Mouse (Mus musculus): ENCODE data around the gene Armc12. TPM values are rescaled to one million over a fixed set of nuclear protein-coding genes. Genes with fewer than 3 reads are reported as not detected.

Armc12 gene
- polyA plus RNA-seq (2011; ENCODE audit: insufficient read length, low read depth, missing spikeins): not detected in 2 replicates

- no peak for TF ChIP-seq CTCF (IDR thresholded peaks at IDR 0.05; ENCODE audit: borderline replicate concordance, insufficient read depth, low read length)
- TF ChIP-seq POLR2A (IDR thresholded peaks at IDR 0.05; ENCODE audit: low read depth, low read length): no peak
- Histone ChIP-seq H3K4me1 (ENCODE audit: control insufficient read depth, insufficient read depth, low read length) (no peaks in the 10 kb centered on the region), H3K4me3 (ENCODE audit: insufficient read depth, low read length) (no peak within 1 kb of the TSS), H3K27ac (ENCODE audit: insufficient read depth, low read length) (no peak within 1 kb of the TSS)
These were observed at the start of gene Armc12 for GRCm38 (mm10) chr17:28530506-28530905. Armc12 (plus strand) TSS chr17:28530806.

GRCm38 (mm10) chr17:28484704-28485445 lies 45.7 kb upstream of the Armc12 start:
- peak overlapping the region; percentile 51 for H3K4me3 ChIP-seq (ENCODE audit: insufficient read depth, low read length)
- no peaks in the 10 kb centered on the region for H3K4me1 ChIP-seq (ENCODE audit: control insufficient read depth, insufficient read depth, low read length)
- TF ChIP-seq CTCF (IDR thresholded peaks at IDR 0.05; ENCODE audit: borderline replicate concordance, insufficient read depth, low read length): no peak
- TF ChIP-seq POLR2A (IDR thresholded peaks at IDR 0.05; ENCODE audit: low read depth, low read length): no peak
- H3K27ac ChIP-seq (ENCODE audit: insufficient read depth, low read length): no peak overlapping the region

- no peaks in the 10 kb centered on the region for H3K4me1 ChIP-seq (ENCODE audit: control insufficient read depth, insufficient read depth, low read length)
- TF ChIP-seq CTCF (IDR thresholded peaks at IDR 0.05; ENCODE audit: borderline replicate concordance, insufficient read depth, low read length): no peak
- no peak for TF ChIP-seq POLR2A (IDR thresholded peaks at IDR 0.05; ENCODE audit: low read depth, low read length)
- peak overlapping the region; percentile 51 for H3K4me3 ChIP-seq (ENCODE audit: insufficient read depth, low read length)
- H3K27ac ChIP-seq (ENCODE audit: insufficient read depth, low read length): no peak overlapping the region
These were observed 45.1 kb upstream of the Armc12 start for GRCm38 (mm10) chr17:28485446-28485948.

GRCm38 (mm10) chr17:28485977-28486400 lies 44.6 kb upstream of the Armc12 start:
- Histone ChIP-seq H3K27ac (ENCODE audit: insufficient read depth, low read length) (no peak overlapping the region), H3K4me1 (ENCODE audit: control insufficient read depth, insufficient read depth, low read length) (no peaks in the 10 kb centered on the region), H3K4me3 (ENCODE audit: insufficient read depth, low read length) (0 out of 2 replicates have a peak overlapping the region, but pooled peaks have one; percentile 2)
- TF ChIP-seq POLR2A (IDR thresholded peaks at IDR 0.05; ENCODE audit: low read depth, low read length) (peak; percentile 68), CTCF (IDR thresholded peaks at IDR 0.05; ENCODE audit: borderline replicate concordance, insufficient read depth, low read length) (no peak)

- Histone ChIP-seq H3K4me3 (ENCODE audit: insufficient read depth, low read length) (no peak overlapping the region), H3K27ac (ENCODE audit: insufficient read depth, low read length) (no peak overlapping the region)
- TF ChIP-seq CTCF (IDR thresholded peaks at IDR 0.05; ENCODE audit: borderline replicate concordance, insufficient read depth, low read length): no peak
These were observed 43.9 kb upstream of the Armc12 start for GRCm38 (mm10) chr17:28486720-28487119.

GRCm38 (mm10) chr17:28487584-28488257 lies 42.9 kb upstream of the Armc12 start:
- TF ChIP-seq CTCF (IDR thresholded peaks at IDR 0.05; ENCODE audit: borderline replicate concordance, insufficient read depth, low read length) (no peak), POLR2A (IDR thresholded peaks at IDR 0.05; ENCODE audit: low read depth, low read length) (no peak)
- no peaks in the 10 kb centered on the region for H3K4me1 ChIP-seq (ENCODE audit: control insufficient read depth, insufficient read depth, low read length)
- no peak overlapping the region for H3K4me3 ChIP-seq (ENCODE audit: insufficient read depth, low read length)
- no peak overlapping the region for H3K27ac ChIP-seq (ENCODE audit: insufficient read depth, low read length)

More at GRCm38 (mm10) chr17:28486720-28487119, 43.9 kb upstream of the Armc12 start:
- H3K4me1 ChIP-seq (ENCODE audit: control insufficient read depth, insufficient read depth, low read length): no peaks in the 10 kb centered on the region

- TF ChIP-seq CTCF (IDR thresholded peaks at IDR 0.05; ENCODE audit: borderline replicate concordance, insufficient read depth, low read length): no peak
- no peak for TF ChIP-seq POLR2A (IDR thresholded peaks at IDR 0.05; ENCODE audit: low read depth, low read length)
- H3K27ac ChIP-seq (ENCODE audit: insufficient read depth, low read length): no peak overlapping the region
- no peak overlapping the region for H3K4me3 ChIP-seq (ENCODE audit: insufficient read depth, low read length)
- no peaks in the 10 kb centered on the region for H3K4me1 ChIP-seq (ENCODE audit: control insufficient read depth, insufficient read depth, low read length)
These were observed 42.2 kb upstream of the Armc12 start for GRCm38 (mm10) chr17:28488258-28489013.

- no peak overlapping the region for H3K27ac ChIP-seq (ENCODE audit: insufficient read depth, low read length)
- TF ChIP-seq CTCF (IDR thresholded peaks at IDR 0.05; ENCODE audit: borderline replicate concordance, insufficient read depth, low read length) (no peak), POLR2A (IDR thresholded peaks at IDR 0.05; ENCODE audit: low read depth, low read length) (no peak)
- no peaks in the 10 kb centered on the region for H3K4me1 ChIP-seq (ENCODE audit: control insufficient read depth, insufficient read depth, low read length)
- no peak overlapping the region for H3K4me3 ChIP-seq (ENCODE audit: insufficient read depth, low read length)
These were observed 39.4 kb upstream of the Armc12 start for GRCm38 (mm10) chr17:28491035-28491770.

- Histone ChIP-seq H3K27ac (ENCODE audit: insufficient read depth, low read length) (no peak overlapping the region), H3K4me1 (ENCODE audit: control insufficient read depth, insufficient read depth, low read length) (no peaks in the 10 kb centered on the region), H3K4me3 (ENCODE audit: insufficient read depth, low read length) (no peak overlapping the region)
- TF ChIP-seq POLR2A (IDR thresholded peaks at IDR 0.05; ENCODE audit: low read depth, low read length): no peak
- TF ChIP-seq CTCF (IDR thresholded peaks at IDR 0.05; ENCODE audit: borderline replicate concordance, insufficient read depth, low read length): no peak
These were observed 34.8 kb upstream of the Armc12 start for GRCm38 (mm10) chr17:28495832-28496231.
